Mouse (Mus musculus): ENCODE measurements around the gene Tesmin.

Gene Tesmin

DNA sequence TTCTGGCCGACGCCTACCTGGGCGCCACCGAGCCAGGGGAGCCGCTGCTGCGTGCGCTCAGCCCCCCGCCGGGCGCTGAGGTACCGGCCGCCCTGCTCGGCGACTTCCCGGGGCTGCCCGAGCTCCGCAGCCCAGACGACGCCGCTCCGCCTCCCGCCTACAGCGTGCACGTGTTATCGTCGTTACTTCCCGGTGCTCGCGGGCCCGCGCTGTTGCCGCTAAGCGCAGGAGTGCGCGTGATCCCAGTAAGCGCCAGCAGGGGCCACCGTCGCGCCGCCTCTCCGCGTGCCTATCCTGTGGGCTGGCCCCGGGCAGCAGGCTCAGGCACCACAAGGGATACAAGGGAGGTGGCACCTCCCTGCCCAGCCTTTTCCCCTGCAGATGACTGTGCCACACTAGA lies 432 bp downstream of the Tesmin start:
- peak; percentile 87 to 88 for DNase-seq (ENCODE audit: low read depth in 2 of 2, low spot score in 2 of 2)

DNA sequence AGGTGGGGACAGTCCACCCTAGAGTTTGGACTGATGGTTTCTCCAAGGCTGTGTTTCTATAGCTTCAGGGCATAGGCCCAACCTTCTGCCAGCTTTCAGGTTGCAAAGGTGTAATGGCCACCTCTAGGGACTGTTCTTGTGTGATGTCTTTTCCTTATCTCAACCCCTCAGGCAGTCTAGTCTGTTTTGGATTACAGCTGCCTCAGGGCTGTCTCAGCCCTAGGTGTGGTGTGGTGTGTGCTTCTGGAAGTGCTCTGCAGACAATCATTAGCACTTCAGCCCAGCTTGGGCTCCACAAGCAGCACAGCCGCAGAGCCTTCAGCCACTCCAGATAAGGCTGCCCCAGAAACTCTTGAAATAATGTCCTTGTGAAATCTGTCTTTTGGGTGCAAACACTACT lies 3.7 kb downstream of the Tesmin start:
- no peak for DNase-seq (ENCODE audit: low read depth in 2 of 2, low spot score in 2 of 2)

DNA sequence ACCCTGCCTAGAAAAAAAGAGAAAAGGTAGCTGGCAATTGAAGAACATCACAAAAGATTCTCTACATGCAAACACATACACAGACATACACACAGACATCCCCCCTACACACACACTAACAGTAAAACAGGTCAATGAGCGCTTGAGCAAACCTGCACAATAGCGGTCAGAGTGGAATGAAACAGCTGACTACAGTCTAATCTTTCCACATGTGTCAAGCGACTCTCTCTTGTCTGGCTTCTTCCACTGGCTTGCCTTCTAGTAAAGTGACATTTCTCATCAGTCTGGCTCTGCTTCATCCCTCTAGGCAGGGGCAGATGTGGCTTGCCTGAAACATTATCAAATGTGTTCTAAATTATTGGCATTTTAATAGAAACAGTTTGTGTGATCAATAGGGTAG lies 5.6 kb downstream of the Tesmin start:
- DNase-seq (ENCODE audit: low read depth in 2 of 2, low spot score in 2 of 2), result no peak

DNA sequence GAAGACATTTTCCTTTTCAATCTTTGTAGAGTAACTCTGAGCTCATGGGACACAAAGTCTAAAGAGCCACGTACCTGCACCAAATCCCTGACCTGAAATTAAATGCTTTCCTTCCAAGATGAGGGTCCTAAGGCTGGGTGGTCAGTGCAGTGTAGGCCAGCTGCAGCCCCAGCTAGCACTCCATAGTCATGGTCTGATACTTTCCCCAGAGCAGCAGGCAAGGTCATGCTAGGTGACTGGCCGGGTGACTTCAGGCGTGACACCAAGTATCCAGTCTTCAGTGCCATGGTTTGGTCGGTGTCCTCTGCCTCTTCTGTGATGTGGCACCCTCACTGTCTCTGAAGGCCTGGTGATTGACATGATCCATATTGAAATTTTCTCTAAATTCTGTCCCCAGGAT lies 11.4 kb downstream of the Tesmin start:
- no peak for DNase-seq (ENCODE audit: low read depth in 2 of 2, low spot score in 2 of 2)

DNA sequence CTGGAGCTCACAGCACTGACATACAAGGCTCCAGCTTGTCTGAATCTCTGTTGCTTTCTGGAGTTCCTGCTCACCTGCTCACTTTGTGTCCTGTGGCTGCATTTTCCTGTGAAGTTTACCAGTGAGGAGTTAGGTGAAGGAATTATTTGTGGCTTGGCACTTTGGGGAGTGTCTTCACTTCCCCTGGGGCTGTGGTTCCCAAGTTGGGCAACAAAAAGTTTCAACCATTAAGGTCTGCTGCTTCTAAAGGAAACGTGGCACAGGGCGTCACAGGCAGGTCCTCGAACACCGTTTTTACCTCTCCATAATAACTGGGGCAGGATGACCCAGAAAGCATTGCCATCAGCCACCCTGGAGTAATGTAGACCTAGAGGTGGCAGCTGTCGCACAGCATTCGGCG lies 12.8 kb downstream of the Tesmin start:
- no peak for DNase-seq (ENCODE audit: low read depth in 2 of 2, low spot score in 2 of 2)

DNA sequence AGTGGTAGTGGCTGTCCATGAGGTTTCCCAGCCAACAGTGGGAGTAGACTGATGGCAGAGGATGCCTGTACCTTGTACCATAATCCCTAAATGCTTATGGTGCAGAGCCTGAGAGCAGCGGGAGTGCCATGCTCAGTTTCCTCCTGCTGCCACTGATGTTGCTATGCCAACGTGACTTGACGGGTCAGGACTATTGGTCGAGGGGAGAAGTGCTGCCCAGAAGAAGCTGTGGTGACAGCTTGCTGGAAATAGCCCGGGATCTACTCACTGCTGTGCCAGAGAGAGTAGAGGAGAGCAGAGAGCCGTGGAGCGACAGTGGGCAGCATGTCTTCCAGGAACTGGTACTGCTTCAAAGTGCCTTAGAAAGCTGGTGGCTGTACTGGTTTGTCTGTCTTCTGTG lies 13.3 kb downstream of the Tesmin start:
- DNase-seq (ENCODE audit: low read depth in 2 of 2, low spot score in 2 of 2), result no peak

DNA sequence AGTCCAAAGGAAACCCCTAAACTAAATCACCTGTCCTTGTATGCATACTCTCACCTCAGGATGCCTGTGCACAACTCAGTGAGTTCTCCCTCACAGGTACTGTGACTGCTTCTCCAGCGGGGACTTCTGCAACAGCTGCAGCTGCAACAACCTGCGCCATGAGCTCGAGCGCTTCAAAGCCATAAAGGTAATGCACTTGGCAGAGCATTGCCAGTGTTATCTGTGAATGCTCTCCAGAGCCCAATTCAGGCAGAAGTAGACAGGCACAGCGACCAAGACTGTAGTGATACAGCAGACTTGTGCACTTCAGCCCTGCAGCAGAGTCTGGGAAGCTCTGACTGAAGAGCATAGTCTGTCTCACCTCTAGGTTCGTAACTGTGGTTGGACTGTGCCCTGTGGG lies 13.7 kb downstream of the Tesmin start:
- no peak for DNase-seq (ENCODE audit: low read depth in 2 of 2, low spot score in 2 of 2)

DNA sequence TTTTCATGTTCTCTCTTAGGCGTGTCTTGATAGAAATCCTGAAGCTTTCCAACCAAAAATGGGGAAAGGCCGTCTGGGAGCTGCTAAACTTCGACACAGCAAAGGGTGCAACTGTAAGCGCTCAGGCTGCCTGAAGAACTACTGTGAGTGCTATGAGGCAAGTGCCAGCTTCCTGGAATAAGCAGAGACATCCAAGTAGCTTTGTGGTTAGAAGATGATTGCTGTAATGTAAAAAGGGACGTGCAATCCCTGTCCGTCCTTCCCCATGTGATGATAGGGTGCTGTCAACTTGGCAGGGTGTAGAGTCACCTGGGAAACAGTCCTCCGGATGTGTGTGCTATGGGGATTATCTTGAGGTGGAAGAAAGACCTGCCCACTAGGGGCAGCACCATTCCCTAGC lies 15.4 kb downstream of the Tesmin start:
- DNase-seq (ENCODE audit: low read depth in 2 of 2, low spot score in 2 of 2), result no peak

DNA sequence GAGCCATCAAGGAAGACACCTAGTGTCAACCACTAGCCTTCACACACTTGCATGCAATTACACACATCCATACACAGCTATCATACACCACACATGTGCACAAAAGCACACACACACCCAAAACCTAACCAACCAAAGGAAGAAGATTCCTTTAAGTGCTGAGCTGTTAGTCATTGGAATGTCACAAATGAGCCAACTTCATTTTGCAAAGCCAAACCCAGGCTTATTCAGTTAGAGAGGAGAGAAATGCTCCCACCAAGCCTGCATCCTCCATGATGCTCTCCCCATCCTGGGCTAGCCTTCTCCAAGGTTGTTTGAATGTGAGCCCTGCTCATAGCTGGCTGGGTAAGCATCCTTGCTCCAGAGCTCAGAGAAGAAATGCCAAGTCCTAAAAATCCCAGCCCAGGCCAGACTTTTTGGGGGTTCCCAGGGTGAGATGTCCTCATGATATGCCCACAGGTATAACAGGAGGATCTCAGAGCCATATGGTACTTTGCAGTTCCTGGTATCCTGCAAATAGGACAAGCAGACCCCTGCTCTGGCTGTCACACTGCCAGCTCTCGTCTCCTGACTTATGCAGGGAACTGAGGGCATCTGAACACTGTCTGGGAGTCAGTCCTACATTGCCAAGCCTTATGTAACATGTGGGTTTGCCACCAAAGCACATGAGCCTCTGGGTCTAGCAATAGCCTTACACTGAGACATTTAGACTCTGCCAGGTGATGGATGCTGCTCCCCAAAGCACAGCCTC lies 17.0 kb downstream of the Tesmin start:
- no peak for DNase-seq (ENCODE audit: low read depth in 2 of 2, low spot score in 2 of 2)

DNA sequence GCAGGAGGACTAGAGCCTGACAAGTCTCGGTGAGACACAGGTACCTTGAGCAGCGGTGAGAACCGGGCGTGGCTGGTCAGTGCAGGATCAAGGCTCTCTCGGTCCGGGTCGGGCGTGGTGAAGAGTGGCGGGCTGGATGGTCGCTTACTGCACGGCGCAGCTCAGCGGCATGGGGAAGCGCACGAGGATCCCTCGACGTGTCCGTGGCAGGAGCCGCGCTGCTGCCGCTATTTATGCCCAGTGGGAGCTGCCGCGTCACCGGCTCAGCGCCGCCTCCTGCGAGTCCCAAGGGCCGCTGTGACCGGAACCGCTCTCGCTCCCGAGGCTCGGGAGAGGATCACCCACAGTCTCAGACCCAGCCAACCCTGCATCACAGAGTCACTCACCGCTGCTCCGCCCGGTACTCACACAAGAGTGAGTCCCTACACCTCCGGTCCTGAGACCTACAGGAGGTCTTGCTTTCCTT lies 25.6 kb downstream of the Tesmin start, which contains the start of gene Gal:
Gene Gal (minus strand): TSS at position 277 of the 466 bp plus-strand sequence.
- no peak for DNase-seq (ENCODE audit: low read depth in 2 of 2, low spot score in 2 of 2)

DNA sequence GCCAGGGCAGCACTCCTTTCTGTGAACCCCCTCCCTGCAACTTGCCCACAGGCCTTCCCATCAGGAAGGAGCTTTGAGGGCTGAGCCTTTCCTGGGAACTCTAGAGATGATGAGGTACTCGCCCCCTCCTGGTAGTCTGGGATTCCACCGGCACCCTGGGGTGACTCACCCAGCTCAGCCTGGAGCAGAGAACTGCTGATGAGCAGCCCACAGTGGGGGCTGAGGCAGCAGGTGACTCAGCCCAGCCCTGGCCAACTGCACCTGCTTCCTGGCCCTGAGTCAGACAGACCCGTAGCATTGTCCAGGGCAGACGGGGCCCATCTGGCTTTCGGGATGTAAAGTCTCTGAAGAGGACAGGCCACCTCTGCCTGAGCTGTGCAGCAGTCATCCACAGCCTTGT lies 30.6 kb downstream of the Tesmin start:
- no peak for DNase-seq (ENCODE audit: low read depth in 2 of 2, low spot score in 2 of 2)

DNA sequence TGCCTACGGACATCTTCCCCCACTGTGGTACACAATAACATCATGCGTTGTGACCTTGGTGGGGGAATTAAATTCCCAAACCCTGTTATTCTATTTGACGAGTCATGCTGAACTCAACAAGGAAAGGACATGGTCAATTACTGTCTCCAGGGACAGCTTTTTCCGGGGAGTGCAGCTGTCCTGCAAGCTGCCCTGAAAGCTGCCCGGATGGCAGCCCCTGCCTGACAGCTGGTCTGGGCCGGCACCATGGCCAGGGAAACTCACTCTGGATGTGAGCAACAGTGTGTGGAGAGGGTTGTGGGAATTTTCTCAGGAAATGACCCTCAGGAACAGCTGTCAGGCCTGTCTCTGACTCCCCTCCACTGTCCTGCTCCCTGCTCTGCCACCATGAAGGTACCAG lies 33.8 kb downstream of the Tesmin start:
- DNase-seq (ENCODE audit: low read depth in 2 of 2, low spot score in 2 of 2), result no peak

DNA sequence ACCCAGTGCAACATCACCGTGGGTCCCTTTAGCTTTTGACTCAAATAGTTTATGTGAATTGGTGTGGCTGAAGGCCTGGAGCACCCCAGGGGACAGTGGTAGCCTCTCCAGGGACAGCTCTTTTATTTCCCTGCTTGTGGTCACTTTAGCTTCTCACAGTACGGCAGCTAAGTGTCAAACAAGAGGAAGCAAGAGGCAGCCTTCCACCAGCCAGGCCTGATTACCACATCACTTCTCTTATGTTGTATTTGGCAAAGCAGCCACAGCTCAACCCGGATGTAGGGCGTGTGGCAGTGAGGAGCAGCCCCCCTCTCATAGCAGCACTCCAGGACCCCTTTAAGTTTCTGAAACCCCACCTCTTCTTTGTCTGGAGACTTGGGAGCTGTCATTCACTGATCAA lies 34.3 kb downstream of the Tesmin start:
- no peak for DNase-seq (ENCODE audit: low read depth in 2 of 2, low spot score in 2 of 2)

DNA sequence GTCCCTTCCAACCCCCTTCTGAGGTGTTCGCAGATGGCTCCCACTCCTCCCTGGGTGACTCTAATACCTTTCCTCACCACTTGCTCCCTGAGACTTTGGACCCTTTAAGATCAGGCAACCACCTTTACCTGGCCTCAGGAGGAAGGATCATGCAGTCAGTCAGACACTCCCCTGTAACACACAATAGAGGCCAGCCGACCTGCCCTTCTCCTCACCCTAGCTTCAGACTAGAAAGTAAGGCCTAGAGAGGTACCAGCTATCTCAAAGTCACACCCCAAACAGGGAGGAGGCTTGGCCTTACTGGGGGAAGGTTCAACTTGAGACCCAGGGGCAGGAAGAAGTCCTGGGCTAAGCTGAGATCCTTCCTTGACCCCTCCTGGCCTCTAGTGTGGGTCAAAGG lies 35.6 kb downstream of the Tesmin start:
- no peak for DNase-seq (ENCODE audit: low read depth in 2 of 2, low spot score in 2 of 2)

DNA sequence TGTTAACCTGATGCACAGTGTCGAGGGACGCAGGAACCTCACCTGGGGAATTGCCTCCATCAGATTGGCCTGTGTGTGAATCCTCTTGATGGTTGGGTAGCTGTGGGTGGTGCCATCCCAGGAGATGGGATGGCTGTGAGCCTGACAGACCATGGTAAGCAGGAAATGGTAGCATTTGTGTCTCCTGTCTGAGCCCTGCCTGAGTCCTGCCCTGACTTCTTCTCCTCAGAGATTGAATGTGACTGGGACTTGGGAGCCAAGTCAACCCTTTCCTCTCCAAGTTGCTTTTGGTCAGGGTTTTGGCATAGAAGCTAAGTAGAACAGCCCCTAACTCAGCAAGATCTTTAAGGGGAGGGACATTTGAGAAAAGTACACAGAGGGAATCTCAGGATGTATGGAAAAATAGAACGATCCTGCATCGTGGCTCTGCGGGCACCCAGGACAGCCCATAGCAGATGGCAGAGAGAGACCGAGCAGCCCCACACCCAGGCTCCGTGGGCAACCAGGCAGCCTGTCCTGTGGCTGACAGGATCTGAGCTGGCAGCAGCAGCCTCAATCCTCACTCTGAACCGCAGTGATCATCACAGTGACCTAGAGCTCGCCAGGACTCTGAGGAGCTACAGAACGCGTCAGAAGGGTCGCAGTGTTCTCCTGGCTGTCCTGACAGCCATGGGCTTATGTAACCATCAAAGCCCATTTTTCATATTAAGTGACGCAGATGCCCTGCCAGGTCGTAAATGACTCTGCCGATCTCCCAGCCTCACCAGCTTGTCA lies 39.6 kb downstream of the Tesmin start:
- no peak for DNase-seq (ENCODE audit: low read depth in 2 of 2, low spot score in 2 of 2)

DNA sequence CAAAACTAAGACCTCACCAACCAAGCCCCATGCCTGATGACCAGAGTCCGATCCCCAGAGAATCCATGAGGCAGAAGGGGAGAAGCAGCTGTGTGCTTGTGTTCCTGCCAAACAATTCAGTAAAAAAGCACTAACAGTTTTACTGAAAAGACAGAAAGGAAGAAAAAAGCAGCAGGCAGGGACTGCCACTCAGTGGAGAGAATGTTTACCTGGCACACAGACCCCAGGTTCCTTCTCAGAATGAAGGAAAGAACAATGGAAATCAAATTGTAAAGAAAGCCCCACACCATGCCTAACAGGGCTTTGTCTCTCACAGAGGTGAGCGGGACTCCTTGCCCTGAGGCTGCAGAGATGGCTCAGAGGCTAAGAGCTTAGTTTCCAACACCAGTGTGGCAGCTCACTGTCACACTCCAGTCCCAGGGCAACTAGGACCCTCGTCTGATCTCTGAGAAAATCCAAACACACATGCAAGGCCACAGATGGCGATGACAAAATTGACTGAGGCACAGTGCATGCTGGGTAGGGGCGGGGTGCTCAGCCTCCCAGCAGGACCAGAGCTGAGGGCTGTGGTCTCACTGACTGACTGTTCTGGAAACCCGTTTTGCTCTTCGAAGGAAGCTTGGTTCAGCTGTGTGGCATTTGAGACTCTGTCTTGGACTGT lies 40.6 kb downstream of the Tesmin start:
- DNase-seq (ENCODE audit: low read depth in 2 of 2, low spot score in 2 of 2), result no peak

DNA sequence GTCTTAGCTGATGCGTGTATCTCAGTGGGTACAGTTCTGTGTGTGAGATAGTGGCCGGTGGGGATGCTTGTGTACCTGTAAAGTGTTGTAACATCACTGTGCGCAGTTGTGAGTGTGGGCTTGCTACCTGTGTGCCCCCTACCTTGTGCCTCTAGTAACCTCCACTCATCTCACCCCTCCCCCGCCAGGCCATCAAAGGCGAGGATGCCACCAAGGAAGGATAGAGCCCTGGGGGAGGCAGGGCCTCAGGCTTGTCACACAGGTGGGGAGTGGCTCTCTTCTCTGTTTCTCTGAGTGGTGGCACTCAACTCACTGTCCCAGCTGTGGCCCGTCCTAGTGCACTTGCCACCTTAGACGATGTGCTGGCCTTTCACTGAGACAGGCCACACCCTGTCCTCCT lies 42.4 kb downstream of the Tesmin start:
- no peak for DNase-seq (ENCODE audit: low read depth in 2 of 2, low spot score in 2 of 2)

DNA sequence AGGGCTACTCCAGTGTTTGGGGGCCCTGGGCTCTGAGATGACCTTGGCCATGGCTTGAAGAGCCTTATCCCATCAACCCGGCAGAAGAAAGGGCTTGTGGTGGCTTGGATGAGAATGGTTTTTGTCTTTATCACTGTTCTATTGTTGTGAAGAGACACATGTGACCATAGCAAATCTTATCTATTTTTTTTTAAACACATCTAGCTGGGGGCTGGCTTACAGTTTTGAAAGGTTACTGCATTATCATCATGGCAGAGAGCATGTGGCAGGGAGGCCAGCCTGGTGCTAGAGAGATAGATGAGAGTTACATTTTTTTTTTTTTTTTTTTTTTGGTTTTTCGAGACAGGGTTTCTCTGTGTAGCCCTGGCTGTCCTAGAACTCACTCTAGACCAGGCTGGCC lies 43.3 kb downstream of the Tesmin start:
- DNase-seq (ENCODE audit: low read depth in 2 of 2, low spot score in 2 of 2), result no peak

DNA sequence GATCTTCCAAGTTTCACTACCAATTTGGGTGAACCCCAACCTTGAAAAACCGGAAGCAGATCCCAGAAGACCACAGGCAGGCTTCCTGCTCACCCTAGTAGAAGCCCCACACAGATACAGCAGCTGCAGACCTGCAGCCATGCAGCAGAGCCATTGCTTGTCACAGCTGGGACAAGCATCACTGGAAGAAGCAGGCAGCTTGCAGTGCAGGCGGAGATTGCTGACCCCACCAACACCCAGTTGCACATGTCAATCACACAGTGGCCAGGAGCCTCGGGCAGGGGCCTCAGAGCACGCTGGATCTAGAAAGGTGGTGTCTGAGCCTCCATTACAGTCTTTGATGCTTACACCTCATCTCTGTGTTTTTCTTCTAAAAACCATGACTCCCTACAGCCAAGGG lies 45.5 kb downstream of the Tesmin start:
- DNase-seq (ENCODE audit: low read depth in 2 of 2, low spot score in 2 of 2), result no peak

DNA sequence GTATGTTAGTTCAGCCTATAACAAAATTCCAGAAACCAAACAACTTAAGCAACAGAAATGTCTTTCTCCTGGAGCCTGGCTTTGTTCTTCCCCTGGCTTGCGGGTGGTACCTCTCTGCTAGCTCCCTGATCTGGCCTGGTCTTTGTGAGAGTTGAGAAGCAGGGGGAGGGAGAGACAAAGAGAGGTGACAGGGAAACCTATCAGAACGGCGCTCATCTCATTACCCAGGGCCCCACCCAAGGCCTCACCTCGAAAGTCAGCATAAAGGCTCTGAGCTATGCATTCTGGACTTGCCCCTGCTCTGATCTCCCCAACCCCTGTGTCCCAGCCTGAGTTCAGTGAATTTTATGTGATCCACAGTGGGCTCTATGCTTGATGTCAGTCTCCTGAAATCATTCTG lies 46.0 kb downstream of the Tesmin start:
- DNase-seq (ENCODE audit: low read depth in 2 of 2, low spot score in 2 of 2), result no peak

DNA sequence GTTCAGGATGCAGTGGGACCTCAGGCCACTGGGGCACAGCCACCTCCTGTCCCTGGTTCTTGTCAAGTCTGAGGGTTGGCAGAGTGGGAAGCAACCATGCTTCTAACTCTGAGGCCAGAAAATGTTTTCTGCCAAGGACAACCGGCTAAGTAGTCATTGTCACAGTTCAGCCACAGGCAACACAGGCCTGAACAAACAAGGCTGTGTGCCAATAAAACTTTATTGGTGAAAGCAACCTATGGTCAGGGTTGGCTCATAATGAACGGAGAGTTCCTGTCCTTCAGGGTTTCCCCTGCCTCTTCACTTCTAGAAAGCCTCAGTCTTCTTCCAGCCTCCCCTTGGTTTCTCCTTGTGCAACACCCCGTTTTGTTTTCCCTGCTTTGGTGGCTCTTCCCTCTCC lies 47.2 kb downstream of the Tesmin start:
- DNase-seq (ENCODE audit: low read depth in 2 of 2, low spot score in 2 of 2), result no peak

DNA sequence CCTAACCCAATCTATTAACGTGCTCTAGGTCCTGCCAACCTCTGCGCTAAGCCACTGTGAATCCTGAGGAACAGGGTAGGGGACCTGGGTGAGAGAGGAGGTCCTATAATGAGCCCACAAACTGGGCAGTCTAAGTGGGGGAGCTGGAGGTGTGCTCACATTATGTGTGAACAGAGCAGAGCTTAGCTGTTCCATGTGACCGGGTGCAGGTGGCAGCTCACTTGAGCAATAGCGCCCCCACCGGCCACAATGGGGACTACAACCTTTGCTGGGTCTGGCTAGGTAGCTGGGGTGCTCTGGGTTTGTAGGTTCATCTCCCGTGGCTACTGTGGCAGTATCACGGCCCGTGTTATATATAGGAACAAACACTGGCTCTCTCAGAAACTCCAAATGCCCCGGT lies 48.2 kb downstream of the Tesmin start:
- peak; percentile 28 to 40 for DNase-seq (ENCODE audit: low read depth in 2 of 2, low spot score in 2 of 2)
